Mouse (Mus musculus) ES-E14 (cell line): ENCODE data around the gene Timm17a.

Experiments used
- CHD2 ChIP-seq: IDR thresholded peaks from 2 replicates; pipeline ENCODE4 v1.6.1; 2014; ENCODE audit warnings: mild to moderate bottlenecking, low read depth, low read length, inconsistent platforms
- HCFC1 ChIP-seq: IDR thresholded peaks from 2 replicates; pipeline ENCODE4 v1.6.1; 2012; ENCODE audit warnings: low read length, inconsistent platforms, borderline replicate concordance; ENCODE audit not compliant: insufficient read depth
- MAFK ChIP-seq: IDR thresholded peaks from 2 replicates; pipeline ENCODE4 v1.6.1; 2014; ENCODE audit warnings: mild to moderate bottlenecking, low read depth, low read length, inconsistent platforms; ENCODE audit not compliant: insufficient read depth
- ZC3H11A ChIP-seq: IDR thresholded peaks from 2 replicates; pipeline ENCODE4 v1.6.1; 2012; ENCODE audit warnings: low read depth, mild to moderate bottlenecking, inconsistent platforms, low read length, borderline replicate concordance
- ZNF384 ChIP-seq: IDR thresholded peaks from 2 replicates; pipeline ENCODE4 v1.6.1; 2012; ENCODE audit warnings: low read depth, low read length, inconsistent platforms

GRCm38 (mm10) chr1:135260931-135261330 lies 52.6 kb downstream of the Timm17a start:
- TF ChIP-seq MAFK (no peak), ZC3H11A (no peak), CHD2 (no peak; the same call in 1 of the 2 replicates), ZNF384 (no peak), HCFC1 (no peak)
